Mouse (Mus musculus) heart, adult 2 months (tissue): ENCODE data around the gene Fchsd2. TPM values are rescaled to one million over a fixed set of nuclear protein-coding genes. Genes with fewer than 3 reads are reported as not detected.

Source experiments
- DNase-seq, 2 experiments: peaks; one replicate each; pipeline ENCODE4 v3.0.0; 2021
- H3K27ac ChIP-seq: fragments of 200-600 bp; 2 replicates; pipeline ENCODE4 v1.8.1; 2022
- H3K27me3 ChIP-seq: fragments of 200-500 bp; 2 replicates; pipeline ENCODE4 v1.6.1; 2012; ENCODE audit warnings: mild to moderate bottlenecking, low read length, inconsistent platforms, mixed read lengths; ENCODE audit not compliant: control insufficient read depth, insufficient read depth
- H3K36me3 ChIP-seq: fragments of 200-500 bp; 2 replicates; pipeline ENCODE4 v1.6.1; 2012; ENCODE audit warnings: low read length, inconsistent platforms; ENCODE audit not compliant: control insufficient read depth, insufficient read depth
- H3K4me1 ChIP-seq: fragments of 200-500 bp; 2 replicates; pipeline ENCODE4 v1.6.1; 2011; ENCODE audit warnings: low read length; ENCODE audit not compliant: control insufficient read depth, insufficient read depth
- H3K4me3 ChIP-seq: fragments of 200-600 bp; 2 replicates; pipeline ENCODE4 v1.8.1; 2022
- H3K79me2 ChIP-seq: fragments of 200-500 bp; replicated peaks from 2 replicates; pipeline ENCODE4 v1.6.1; 2012; ENCODE audit warnings: mild to moderate bottlenecking, inconsistent platforms, low read length, moderate library complexity, mixed read lengths; ENCODE audit not compliant: control insufficient read depth, insufficient read depth
- H3K9ac ChIP-seq: fragments of 200-500 bp; 2 replicates; pipeline ENCODE4 v1.6.1; 2012; ENCODE audit warnings: low read depth, mild to moderate bottlenecking, control low read depth, inconsistent platforms, low read length, mixed read lengths
- CTCF ChIP-seq: fragments of 200-600 bp; IDR thresholded peaks from 2 replicates; pipeline ENCODE4 v1.8.1; 2022; ENCODE audit warnings: antibody characterized with exemption, mild to moderate bottlenecking, moderate library complexity
- EP300 ChIP-seq: fragments of 200-500 bp; IDR thresholded peaks from 2 replicates; pipeline ENCODE4 v1.6.1; 2011; ENCODE audit warnings: low read depth, low read length, control low read depth; ENCODE audit not compliant: insufficient read depth
- POLR2A ChIP-seq: fragments of 200-500 bp; IDR thresholded peaks from 2 replicates; pipeline ENCODE4 v1.6.1; 2011; ENCODE audit warnings: mild to moderate bottlenecking, low read depth, low read length, control low read depth; ENCODE audit not compliant: insufficient read depth
- WGBS: fragments of 180-500 bp; shearing (Covaris S2); methylation state at CpG from one replicate; pipeline ENCODE4 v1.1.7; 2018; 5-methylcytosine and 5-hydroxymethylcytosine counted together
- intact Hi-C: fragments of 180-260 bp; cut with DNase I; formaldehyde crosslinking; loops from one replicate; pipeline ENCODE4 v1.15.1; 2025
- polyA plus RNA-seq: library from polyadenylated mRNA; depleted of rRNA; stranded (reverse); fragments of >200 nt; gene quantifications from 2 replicates; pipeline ENCODE4 v1.2.3, GENCODE M21; 2012
- total RNA-seq, 2 experiments: library from RNA; stranded (reverse); gene quantifications; 2 replicates each; pipeline ENCODE4 v1.2.3; 2021

The Fchsd2 gene
- total and polyA plus RNA-seq, 3 experiments: 5.6 to 22.4 (median 20.9) TPM

DNA sequence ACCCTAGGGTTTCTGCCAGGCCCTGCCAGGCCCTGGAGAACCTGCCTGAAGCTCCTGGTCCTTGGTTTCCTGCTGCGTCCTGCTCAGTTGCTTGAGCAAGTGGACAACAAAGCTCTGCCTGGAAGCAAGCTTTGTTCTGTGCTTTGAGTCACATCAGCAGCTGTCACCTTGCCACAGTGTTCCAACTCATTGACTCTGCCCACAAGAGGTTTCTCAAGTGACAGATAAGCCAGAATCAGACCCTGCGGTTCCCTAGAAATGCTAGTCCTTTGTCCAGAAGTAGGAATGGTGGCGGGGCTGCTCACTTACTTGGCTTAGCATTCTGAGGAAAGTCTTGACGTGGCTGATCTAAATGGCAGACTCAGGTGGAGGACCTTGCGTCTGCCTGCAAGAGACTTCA is 2.9 kb downstream of the Fchsd2 start:
- TF ChIP-seq POLR2A (no peak), CTCF (no peak), EP300 (no peak)
- Histone ChIP-seq H3K27ac (no peak overlapping the region), H3K4me3 (no peak overlapping the region), H3K4me1 (peaks cover 2% of the 10 kb centered on the region), H3K36me3 (no peaks in the 10 kb centered on the region), H3K27me3 (no peaks in the 10 kb centered on the region), H3K79me2 (no peaks in the 10 kb centered on the region), H3K9ac (no peak overlapping the region)
- intact Hi-C loops: no loop called here
- 67% methylated on average over 5 of the region's 5 CpGs for WGBS
- peak in 1 of 2 experiments; percentile 20 for DNase-seq

DNA sequence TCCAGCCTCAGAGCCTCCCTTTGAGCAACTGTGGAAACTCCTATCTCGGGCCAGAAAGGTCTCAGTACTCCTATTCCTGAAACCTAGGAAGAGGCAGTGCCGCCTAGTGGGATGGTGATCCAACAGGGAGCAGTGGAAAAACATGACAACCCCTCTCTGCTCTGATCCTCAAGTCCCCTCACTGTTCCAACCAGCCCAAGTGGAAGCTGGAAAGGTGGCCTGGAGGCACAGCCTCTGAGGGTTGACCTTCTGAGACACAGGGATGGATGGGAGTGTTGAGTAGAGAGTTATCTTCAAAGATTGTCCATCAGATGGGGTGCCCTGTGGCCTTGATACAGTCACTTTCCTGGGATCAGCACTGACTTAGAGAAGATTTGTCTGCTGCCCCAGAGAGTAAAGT is 3.9 kb downstream of the Fchsd2 start:
- H3K79me2 ChIP-seq: no peaks in the 10 kb centered on the region
- intact Hi-C loops: no loop called here
- DNase-seq: no peak
- no peak overlapping the region for H3K27ac ChIP-seq
- no peak for TF ChIP-seq CTCF
- no peak for TF ChIP-seq EP300
- no peak for TF ChIP-seq POLR2A
- no peaks in the 10 kb centered on the region for H3K36me3 ChIP-seq
- no peak overlapping the region for H3K9ac ChIP-seq
- WGBS: 82% methylated on average over 2 of the region's 2 CpGs
- no peaks in the 10 kb centered on the region for H3K27me3 ChIP-seq
- peaks cover 3% of the 10 kb centered on the region for H3K4me1 ChIP-seq
- no peak overlapping the region for H3K4me3 ChIP-seq

DNA sequence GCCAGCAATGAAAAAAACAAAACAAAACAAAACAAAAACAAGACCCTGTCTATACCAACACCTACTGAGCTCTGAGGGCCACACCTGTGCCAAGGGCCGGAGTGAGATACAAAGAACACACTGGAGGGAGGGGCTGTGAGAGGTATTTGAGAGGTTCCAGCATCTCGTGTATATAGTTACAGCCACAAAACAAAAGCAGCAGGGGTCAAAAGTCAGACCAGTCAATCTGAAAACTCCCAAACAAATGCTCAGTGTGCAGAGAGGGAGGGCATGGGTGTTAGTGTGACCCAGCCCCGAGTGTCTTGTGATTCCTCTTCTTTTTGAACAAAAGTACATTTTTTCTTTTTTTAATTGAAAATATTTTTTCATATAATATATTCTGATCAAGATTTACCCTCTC is 4.4 kb downstream of the Fchsd2 start:
- no peak for DNase-seq
- Histone ChIP-seq H3K27me3 (no peaks in the 10 kb centered on the region), H3K4me3 (no peak overlapping the region), H3K79me2 (no peaks in the 10 kb centered on the region), H3K27ac (no peak overlapping the region), H3K9ac (no peak overlapping the region), H3K36me3 (no peaks in the 10 kb centered on the region), H3K4me1 (peaks cover 3% of the 10 kb centered on the region)
- intact Hi-C loops: no loop called here
- WGBS: 82% methylated on average over 3 of the region's 3 CpGs
- TF ChIP-seq CTCF (no peak), EP300 (no peak), POLR2A (no peak)

DNA sequence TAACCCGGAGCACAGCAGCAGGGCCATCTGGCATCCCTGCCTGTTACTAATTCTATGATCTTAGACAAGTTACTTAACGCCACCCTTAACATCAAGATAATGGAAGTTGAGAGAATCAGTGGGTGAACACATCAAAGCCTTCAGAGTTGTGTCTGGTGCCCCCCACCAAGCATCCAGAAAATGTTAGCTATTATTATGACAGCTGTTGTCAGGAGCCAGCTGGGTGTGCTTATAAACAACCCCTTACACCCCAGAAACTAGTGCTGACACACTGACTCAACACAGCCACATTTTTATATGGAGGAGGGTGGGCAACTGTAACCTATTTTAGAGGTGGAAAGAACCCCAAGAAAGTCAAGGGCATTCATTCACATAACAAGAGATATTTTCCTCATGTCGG is 7.3 kb downstream of the Fchsd2 start:
- Histone ChIP-seq H3K4me1 (0 out of 2 replicates have a peak, but pooled peaks cover 1% of the 10 kb centered on the region), H3K36me3 (no peaks in the 10 kb centered on the region), H3K27ac (no peak overlapping the region), H3K79me2 (no peaks in the 10 kb centered on the region), H3K9ac (no peak overlapping the region), H3K27me3 (no peaks in the 10 kb centered on the region), H3K4me3 (no peak overlapping the region)
- DNase-seq: no peak
- intact Hi-C loops: no loop called here
- 79% methylated on average over 3 of the region's 3 CpGs for WGBS
- no peak for TF ChIP-seq POLR2A
- TF ChIP-seq CTCF: no peak
- TF ChIP-seq EP300: no peak

DNA sequence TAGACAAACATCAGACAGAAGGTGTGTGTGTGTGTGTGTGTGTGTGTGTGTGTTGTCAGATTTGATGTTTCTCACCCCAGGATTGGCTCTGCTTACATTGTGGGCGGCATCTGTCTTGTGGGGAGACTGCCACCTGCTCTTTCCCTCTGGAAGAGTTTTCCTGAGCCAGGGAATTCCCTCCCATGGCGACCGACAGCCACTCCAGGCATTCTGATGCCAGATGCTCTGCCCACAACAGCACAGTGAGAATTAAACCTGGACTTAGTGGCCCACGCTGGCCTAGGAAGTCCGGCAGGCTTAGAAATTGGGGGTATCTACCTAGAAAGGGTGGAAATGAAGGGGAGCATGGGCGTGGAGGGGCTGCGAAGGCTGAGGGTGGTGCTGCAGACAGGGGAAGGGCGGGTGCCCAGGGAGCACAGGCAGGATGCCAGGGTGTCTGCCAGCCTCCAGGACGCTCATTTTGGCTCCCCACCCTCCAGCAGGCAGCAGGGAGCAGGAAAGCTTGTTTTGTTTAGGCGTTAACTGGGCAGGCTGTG is 8.6 kb downstream of the Fchsd2 start:
- peak; percentile 61 to 73 for DNase-seq
- no peak overlapping the region for H3K4me3 ChIP-seq
- H3K27me3 ChIP-seq: no peaks in the 10 kb centered on the region
- H3K36me3 ChIP-seq: no peaks in the 10 kb centered on the region
- 51% methylated on average over 10 of the region's 10 CpGs for WGBS
- peak overlapping the region; percentile 12 for H3K27ac ChIP-seq
- intact Hi-C loops: no loop called here
- no peaks in the 10 kb centered on the region for H3K79me2 ChIP-seq
- TF ChIP-seq POLR2A (no peak), EP300 (no peak), CTCF (no peak)
- 0 out of 2 replicates have a peak, but pooled peaks cover 1% of the 10 kb centered on the region for H3K4me1 ChIP-seq
- H3K9ac ChIP-seq: no peak overlapping the region

DNA sequence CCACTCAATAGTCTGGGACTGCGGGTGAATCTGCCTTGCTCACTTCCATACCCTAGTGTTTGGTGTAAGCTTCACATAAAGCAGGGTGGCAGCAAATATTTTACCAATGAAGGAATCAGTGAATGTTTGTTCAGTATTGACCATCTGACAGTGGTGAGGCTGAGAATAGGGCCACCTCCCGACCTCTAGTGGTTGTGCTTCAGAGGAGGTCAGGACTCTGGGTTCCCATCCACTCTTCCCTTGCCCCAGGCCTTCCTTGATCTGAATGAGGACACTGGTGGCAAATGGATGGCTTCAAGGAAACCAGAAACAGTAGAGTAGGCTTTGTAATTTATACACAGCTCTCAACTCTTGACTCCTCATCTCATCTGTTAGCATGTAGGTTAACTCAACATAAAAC is 14.0 kb downstream of the Fchsd2 start:
- Histone ChIP-seq H3K36me3 (peaks cover 5% of the 10 kb centered on the region; the same call in 1 of the 2 replicates), H3K4me1 (peaks cover 5% of the 10 kb centered on the region), H3K27me3 (no peaks in the 10 kb centered on the region), H3K4me3 (no peak overlapping the region), H3K27ac (peak overlapping the region; percentile 43; the same call in 1 of the 2 replicates), H3K79me2 (no peaks in the 10 kb centered on the region), H3K9ac (no peak overlapping the region)
- peak; percentile 19; the same call in 1 of the 2 replicates for TF ChIP-seq CTCF
- TF ChIP-seq EP300: no peak
- intact Hi-C loops: no loop called here
- no peak for DNase-seq
- 72% methylated on average over 2 of the region's 2 CpGs for WGBS
